Mouse (Mus musculus) urinary bladder, postnatal 0 days (tissue): Measurements from ENCODE around the gene Atp6v1a. TPM values are rescaled to one million over a fixed set of nuclear protein-coding genes. Genes with fewer than 3 reads are reported as not detected.

ENCODE experiments used
- polyA plus RNA-seq: library from polyadenylated mRNA; unstranded; fragments of >200 nt; fragmentation: Nextera tagmentation; extraction: Ambion mirVana; gene quantifications from 2 replicates; pipeline ENCODE4 v1.2.1, GENCODE M21; 2015

Atp6v1a gene
- 35.5 and 39.2 TPM in 2 replicates for polyA plus RNA-seq

DNA sequence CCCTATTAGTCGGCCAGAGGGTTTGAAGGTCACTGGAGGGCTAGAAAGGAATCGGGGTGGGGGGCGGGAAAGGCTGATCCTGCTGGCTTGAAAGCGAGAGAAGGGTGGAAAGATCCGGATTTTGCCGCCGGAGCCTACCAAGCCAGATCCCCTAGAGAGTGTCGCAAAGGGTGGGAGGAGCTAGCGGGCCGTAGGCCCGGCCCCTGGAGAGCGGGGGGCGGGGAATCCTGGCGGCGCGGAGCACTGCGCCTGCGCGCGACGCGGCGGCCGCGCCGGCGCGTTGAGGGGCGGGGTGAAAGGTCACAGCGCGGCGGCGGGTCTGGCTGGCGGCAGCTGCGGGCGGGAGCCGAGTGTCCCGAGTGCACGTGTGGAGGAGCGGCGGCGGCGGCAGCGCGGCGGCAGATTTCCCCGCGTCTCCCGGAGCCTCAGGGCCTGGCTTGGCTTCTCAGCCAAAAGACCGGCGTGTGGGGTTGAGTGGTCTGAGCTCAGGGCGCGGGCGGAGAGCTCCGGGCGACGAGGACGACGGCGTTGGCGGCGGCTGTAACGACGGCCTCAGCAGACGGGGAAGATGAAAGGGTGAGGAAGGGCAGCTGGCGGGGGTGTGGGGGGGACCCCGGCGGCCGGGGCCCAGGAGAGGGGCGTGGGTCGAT lies at the start of gene Atp6v1a, which contains the start of gene Naa50:
Gene Atp6v1a, minus strand, starts transcription at position 170 of the 650 bp plus-strand sequence.
Gene Naa50, plus strand, starts transcription at position 295 of the 650 bp plus-strand sequence.

GRCm38 (mm10) chr16:44173155-44173941 lies 33.8 kb upstream of the Atp6v1a start, which contains the start of gene Usf3:
TSS of gene Usf3 (plus strand) at chr16:44173246.

DNA sequence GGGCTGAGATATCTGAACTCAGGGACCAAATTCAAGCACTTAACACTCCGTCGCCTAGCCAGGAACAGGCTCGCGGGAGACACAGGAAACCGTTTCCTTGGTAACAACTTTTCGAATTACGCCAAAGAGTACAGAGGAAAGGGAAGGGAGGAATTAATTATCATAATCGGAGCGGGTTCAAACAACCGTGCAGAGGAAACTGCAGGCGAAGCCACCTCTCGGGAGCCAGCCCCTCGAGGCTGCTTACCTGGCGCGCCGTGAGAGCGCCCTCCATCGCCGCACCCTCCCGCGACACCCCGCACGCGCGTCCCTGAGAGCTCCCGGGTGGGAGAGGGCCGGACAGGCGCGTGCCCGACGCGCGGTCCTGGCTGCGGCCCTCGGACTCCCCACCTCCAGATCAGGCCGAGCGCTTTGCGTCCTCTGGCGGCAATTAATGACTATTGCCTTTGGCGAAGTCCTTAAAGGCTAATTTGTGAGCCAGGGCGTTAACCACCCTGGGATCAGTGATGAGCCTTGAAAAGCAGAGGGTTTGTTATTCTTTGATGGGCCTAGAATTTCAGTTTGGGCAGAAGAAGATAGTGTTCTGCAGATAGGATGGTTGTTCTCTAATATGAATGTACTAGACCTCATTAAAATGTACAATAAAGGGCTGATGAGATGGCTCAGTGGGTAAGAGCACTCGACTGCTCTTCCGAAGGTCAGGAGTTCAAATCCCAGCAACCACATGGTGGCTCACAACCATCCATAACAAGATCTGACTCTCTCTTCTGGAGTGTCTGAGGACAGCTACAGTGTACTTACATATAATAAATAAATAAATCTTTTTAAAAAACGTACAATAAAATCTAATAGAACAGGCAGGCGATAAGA lies 76.2 kb downstream of the Atp6v1a start, which contains the start of gene Gramd1c:
Gene Gramd1c, minus strand, starts transcription at position 321 of the 870 bp plus-strand sequence.

Other genes starting within 250 kb of the Atp6v1a start
- gene Ccdc191, start 249.9 kb downstream of the Atp6v1a start, polyA plus RNA-seq = 6.1 and 7.4 TPM in 2 replicates
- gene Qtrt2, start 212.9 kb downstream of the Atp6v1a start, polyA plus RNA-seq = 10.9 and 11.2 TPM in 2 replicates
- gene Zdhhc23, start 159.9 kb downstream of the Atp6v1a start, polyA plus RNA-seq = 1.2 and 1.7 TPM in 2 replicates
- 2.5 and 4.4 TPM in 2 replicates for gene Gramd1c, start 76.4 kb downstream of the Atp6v1a start, polyA plus RNA-seq
- 60.9 and 77.5 TPM in 2 replicates for gene Naa50, start 125 bp upstream of the Atp6v1a start, polyA plus RNA-seq
- gene Usf3, start 33.5 kb upstream of the Atp6v1a start, polyA plus RNA-seq = 1.3 TPM in 2 replicates
- 8.2 and 8.5 TPM in 2 replicates for gene Sidt1, start 193.5 kb upstream of the Atp6v1a start, polyA plus RNA-seq
- gene Spice1, start 207.4 kb upstream of the Atp6v1a start, polyA plus RNA-seq = 9.3 and 11.9 TPM in 2 replicates